Mouse (Mus musculus) forebrain, embryonic 11.5 days (tissue): ENCODE measurements around the gene Atp13a3. TPM values are rescaled to one million over a fixed set of nuclear protein-coding genes. Genes with fewer than 3 reads are reported as not detected.
"Not testable (repeated sequence)": the region's sequence is repeated elsewhere in the genome, so short reads cannot be mapped to it uniquely, and the experiment has no call there.

Source experiments
- ATAC-seq: fragments of 200-750 bp; cut with Nextera tagmentation; replicated peaks from 2 replicates; pipeline ENCODE4 v1.8.0; 2017; ENCODE audit warnings: moderate TSS enrichment; ENCODE audit not compliant: low FRiP score
- DNase-seq: peaks from one replicate; pipeline ENCODE4 v3.0.0-alpha.2; 2017; ENCODE audit warnings: low spot score
- H3K27ac ChIP-seq: fragments of 300-500 bp; sonication (generic); 2 replicates; pipeline ENCODE4 v1.5.1; 2014; ENCODE audit warnings: low read depth, low read length
- H3K27me3 ChIP-seq: fragments of 300-500 bp; sonication (generic); 2 replicates; pipeline ENCODE4 v1.6.1; 2014; ENCODE audit warnings: mild to moderate bottlenecking, low read length, mixed read lengths; ENCODE audit not compliant: control insufficient read depth, insufficient read depth
- H3K36me3 ChIP-seq: fragments of 300-500 bp; sonication (generic); 2 replicates; pipeline ENCODE4 v1.6.1; 2014; ENCODE audit warnings: mild to moderate bottlenecking, low read length, moderate library complexity, mixed read lengths; ENCODE audit not compliant: control insufficient read depth, insufficient read depth
- H3K4me1 ChIP-seq: fragments of 300-500 bp; sonication (generic); replicated peaks from 2 replicates; pipeline ENCODE4 v1.6.1; 2014; ENCODE audit warnings: low read length, mixed read lengths; ENCODE audit not compliant: control insufficient read depth, insufficient read depth
- H3K4me2 ChIP-seq: fragments of 300-500 bp; sonication (generic); 2 replicates; pipeline ENCODE4 v1.6.1; 2014; ENCODE audit warnings: low read depth, mild to moderate bottlenecking, low read length, moderate library complexity, mixed read lengths; ENCODE audit not compliant: severe bottlenecking
- H3K4me3 ChIP-seq: fragments of 300-500 bp; sonication (generic); 2 replicates; pipeline ENCODE4 v1.5.1; 2014; ENCODE audit warnings: low read depth, low read length
- H3K9ac ChIP-seq: fragments of 300-500 bp; sonication (generic); 2 replicates; pipeline ENCODE4 v1.6.1; 2014; ENCODE audit warnings: low read length
- H3K9me3 ChIP-seq: fragments of 300-500 bp; sonication (generic); 2 replicates; pipeline ENCODE4 v1.6.1; 2016; ENCODE audit warnings: low read length, mixed read lengths; ENCODE audit not compliant: control insufficient read depth
- WGBS: fragments of 180-500 bp; shearing (Covaris S2); extraction: QIAGEN DNeasy Blood & Tissue Kit; methylation state at CpG from one replicate; pipeline ENCODE4 v1.1.7; 2014; 5-methylcytosine and 5-hydroxymethylcytosine counted together
- polyA plus RNA-seq: library from polyadenylated mRNA; unstranded; fragments of >200 nt; fragmentation: Nextera tagmentation; extraction: Ambion mirVana; gene quantifications from 2 replicates; pipeline ENCODE4 v1.2.1, GENCODE M21; 2014

Atp13a3 gene
- polyA plus RNA-seq, 1 experiment from 2014 or later, result 15.5 TPM

GRCm38 (mm10) chr16:30362528-30362927 lies 43.2 kb downstream of the Atp13a3 start:
- ATAC-seq, result no peak
- no peaks in the 10 kb centered on the region for H3K9me3 ChIP-seq
- 90% methylated on average over 3 of the region's 3 CpGs for WGBS

GRCm38 (mm10) chr16:30353489-30353888 lies 52.3 kb downstream of the Atp13a3 start:
- not testable (repeated sequence) for H3K36me3 ChIP-seq, H3K4me3 ChIP-seq, H3K9ac ChIP-seq, H3K27ac ChIP-seq, H3K27me3 ChIP-seq, ATAC-seq, H3K4me1 ChIP-seq, DNase-seq, H3K4me2 ChIP-seq, H3K9me3 ChIP-seq
- WGBS, result 94% methylated on average over 11 of the region's 11 CpGs

More at GRCm38 (mm10) chr16:30362528-30362927, 43.2 kb downstream of the Atp13a3 start:
- Histone ChIP-seq H3K4me3 (no peak overlapping the region), H3K4me1 (no peaks in the 10 kb centered on the region), H3K27ac (no peak overlapping the region), H3K27me3 (no peaks in the 10 kb centered on the region), H3K4me2 (no peak overlapping the region), H3K9ac (no peak overlapping the region), H3K36me3 (no peaks in the 10 kb centered on the region)
- no peak for DNase-seq

GRCm38 (mm10) chr16:30314236-30314635 lies 91.5 kb downstream of the Atp13a3 start:
- no peak overlapping the region for H3K9ac ChIP-seq
- H3K27ac ChIP-seq, result no peak overlapping the region
- ATAC-seq (no peak), DNase-seq (no peak)
- H3K36me3 ChIP-seq, result no peaks in the 10 kb centered on the region
- peaks cover 20% of the 10 kb centered on the region for H3K27me3 ChIP-seq
- no peaks in the 10 kb centered on the region for H3K9me3 ChIP-seq
- no peak overlapping the region for H3K4me3 ChIP-seq
- no peaks in the 10 kb centered on the region; the same call in 1 of the 2 replicates for H3K4me1 ChIP-seq
- H3K4me2 ChIP-seq, result no peak overlapping the region

GRCm38 (mm10) chr16:30310647-30311046 lies 95.1 kb downstream of the Atp13a3 start, which contains the start of gene Gp5:
Gene Gp5 (minus strand): TSS chr16:30310779.
- Histone ChIP-seq H3K9me3 (no peaks in the 10 kb centered on the region), H3K4me1 (peaks cover 11% of the 10 kb centered on the region), H3K27ac (no peak within 1 kb of the TSS), H3K4me3 (peak within 1 kb of the TSS; percentile 55), H3K36me3 (no peaks in the 10 kb centered on the region), H3K9ac (peak within 1 kb of the TSS; percentile 29), H3K27me3 (peaks cover 44% of the 10 kb centered on the region), H3K4me2 (peak within 1 kb of the TSS; percentile 100)
- ATAC-seq (no peak), DNase-seq (no peak)

GRCm38 (mm10) chr16:30310171-30310515 lies 95.6 kb downstream of the Atp13a3 start:
- H3K27ac ChIP-seq, result no peak overlapping the region
- 51% methylated on average over 8 of the region's 8 CpGs for WGBS
- no peak overlapping the region for H3K4me3 ChIP-seq
- H3K9me3 ChIP-seq, result no peaks in the 10 kb centered on the region
- H3K27me3 ChIP-seq, result peaks cover 44% of the 10 kb centered on the region
- no peak for DNase-seq
- no peak for ATAC-seq
- no peak overlapping the region for H3K4me2 ChIP-seq
- H3K9ac ChIP-seq, result no peak overlapping the region
- H3K4me1 ChIP-seq, result peaks cover 11% of the 10 kb centered on the region
- H3K36me3 ChIP-seq, result no peaks in the 10 kb centered on the region

GRCm38 (mm10) chr16:30309395-30310170 lies 96.2 kb downstream of the Atp13a3 start:
- Histone ChIP-seq H3K4me1 (peaks cover 11% of the 10 kb centered on the region), H3K36me3 (no peaks in the 10 kb centered on the region), H3K9me3 (no peaks in the 10 kb centered on the region), H3K9ac (peak overlapping the region; percentile 29), H3K27me3 (peaks cover 44% of the 10 kb centered on the region), H3K4me3 (peak overlapping the region; percentile 55), H3K27ac (no peak overlapping the region), H3K4me2 (peak overlapping the region; percentile 100)
- peak; percentile 66 for DNase-seq
- WGBS, result 4% methylated on average over 34 of the region's 34 CpGs
- no peak for ATAC-seq

- peaks cover 11% of the 10 kb centered on the region for H3K4me1 ChIP-seq
- no peak overlapping the region for H3K27ac ChIP-seq
- no peaks in the 10 kb centered on the region for H3K36me3 ChIP-seq
- H3K27me3 ChIP-seq, result peaks cover 44% of the 10 kb centered on the region
- H3K4me3 ChIP-seq, result peak overlapping the region; percentile 55
- under 1% methylated on average over 72 of the region's 72 CpGs for WGBS
- H3K9me3 ChIP-seq, result no peaks in the 10 kb centered on the region
- ATAC-seq (peak; percentile 42; the same call in 1 of the 2 replicates), DNase-seq (peak; percentile 74)
- peak overlapping the region; percentile 55 for H3K9ac ChIP-seq
- peak overlapping the region; percentile 100 for H3K4me2 ChIP-seq
These were observed 97.0 kb downstream of the Atp13a3 start for GRCm38 (mm10) chr16:30308616-30309394.

GRCm38 (mm10) chr16:30307961-30308615 lies 97.7 kb downstream of the Atp13a3 start:
- H3K9me3 ChIP-seq, result no peaks in the 10 kb centered on the region
- peaks cover 11% of the 10 kb centered on the region for H3K4me1 ChIP-seq
- DNase-seq (no peak), ATAC-seq (no peak; the same call in 1 of the 2 replicates)
- peak overlapping the region; percentile 55 for H3K4me3 ChIP-seq
- no peaks in the 10 kb centered on the region for H3K36me3 ChIP-seq
- H3K9ac ChIP-seq, result peak overlapping the region; percentile 55
- WGBS, result 13% methylated on average over 29 of the region's 29 CpGs
- H3K4me2 ChIP-seq, result peak overlapping the region; percentile 100
- peaks cover 44% of the 10 kb centered on the region for H3K27me3 ChIP-seq
- no peak overlapping the region for H3K27ac ChIP-seq
